Mouse (Mus musculus): ENCODE measurements around the gene Onecut1. TPM values are rescaled to one million over a fixed set of nuclear protein-coding genes. Genes with fewer than 3 reads are reported as not detected.

The Onecut1 gene
- polyA plus RNA-seq, 1 experiment from 2014 or later: 0.51 TPM

- Histone ChIP-seq H3K27ac (ENCODE audit: low read length) (no peak overlapping the region), H3K4me2 (replicated peaks; ENCODE audit: low read depth, low read length) (no peak overlapping the region), H3K9ac (replicated peaks; ENCODE audit: low read depth, low read length) (no peak overlapping the region), H3K4me3 (ENCODE audit: low read depth, low read length) (no peak overlapping the region), H3K36me3 (ENCODE audit: control insufficient read depth, insufficient read depth, low read length) (no peaks in the 10 kb centered on the region), H3K9me3 (ENCODE audit: control insufficient read depth, low read depth, low read length) (no peaks in the 10 kb centered on the region), H3K27me3 (ENCODE audit: control insufficient read depth, insufficient read depth, low read length) (no peaks in the 10 kb centered on the region), H3K4me1 (ENCODE audit: control insufficient read depth, insufficient read depth, low read length) (no peaks in the 10 kb centered on the region)
- ATAC-seq (ENCODE audit: insufficient number of reproducible peaks, insufficient read depth, low FRiP score, low read depth): no peak
- WGBS: 85% methylated on average over 6 of the region's 6 CpGs
Measured at GRCm38 (mm10) chr9:74923291-74923977, 61.7 kb downstream of the Onecut1 start.

GRCm38 (mm10) chr9:74925220-74925769 lies 63.6 kb downstream of the Onecut1 start:
- Histone ChIP-seq H3K4me3 (ENCODE audit: low read depth, low read length) (no peak overlapping the region), H3K9me3 (ENCODE audit: control insufficient read depth, low read depth, low read length) (no peaks in the 10 kb centered on the region), H3K4me2 (replicated peaks; ENCODE audit: low read depth, low read length) (no peak overlapping the region), H3K36me3 (ENCODE audit: control insufficient read depth, insufficient read depth, low read length) (no peaks in the 10 kb centered on the region), H3K9ac (replicated peaks; ENCODE audit: low read depth, low read length) (no peak overlapping the region), H3K4me1 (ENCODE audit: control insufficient read depth, insufficient read depth, low read length) (no peaks in the 10 kb centered on the region), H3K27ac (ENCODE audit: low read length) (no peak overlapping the region), H3K27me3 (ENCODE audit: control insufficient read depth, insufficient read depth, low read length) (no peaks in the 10 kb centered on the region)
- 74% methylated on average over 10 of the region's 10 CpGs for WGBS
- ATAC-seq (ENCODE audit: insufficient number of reproducible peaks, insufficient read depth, low FRiP score, low read depth): no peak

GRCm38 (mm10) chr9:74929981-74930423 lies 68.3 kb downstream of the Onecut1 start:
- Histone ChIP-seq H3K9ac (replicated peaks; ENCODE audit: low read depth, low read length) (no peak overlapping the region), H3K4me3 (ENCODE audit: low read depth, low read length) (no peak overlapping the region), H3K9me3 (ENCODE audit: control insufficient read depth, low read depth, low read length) (no peaks in the 10 kb centered on the region), H3K4me1 (ENCODE audit: control insufficient read depth, insufficient read depth, low read length) (no peaks in the 10 kb centered on the region), H3K36me3 (ENCODE audit: control insufficient read depth, insufficient read depth, low read length) (no peaks in the 10 kb centered on the region), H3K27ac (ENCODE audit: low read length) (no peak overlapping the region), H3K27me3 (ENCODE audit: control insufficient read depth, insufficient read depth, low read length) (no peaks in the 10 kb centered on the region), H3K4me2 (replicated peaks; ENCODE audit: low read depth, low read length) (no peak overlapping the region)
- ATAC-seq (ENCODE audit: insufficient number of reproducible peaks, insufficient read depth, low FRiP score, low read depth): no peak
- 91% methylated on average over 4 of the region's 4 CpGs for WGBS

GRCm38 (mm10) chr9:74930653-74931052 lies 68.9 kb downstream of the Onecut1 start:
- Histone ChIP-seq H3K27ac (ENCODE audit: low read length) (no peak overlapping the region), H3K4me2 (replicated peaks; ENCODE audit: low read depth, low read length) (no peak overlapping the region), H3K36me3 (ENCODE audit: control insufficient read depth, insufficient read depth, low read length) (no peaks in the 10 kb centered on the region), H3K4me1 (ENCODE audit: control insufficient read depth, insufficient read depth, low read length) (no peaks in the 10 kb centered on the region), H3K9ac (replicated peaks; ENCODE audit: low read depth, low read length) (no peak overlapping the region), H3K9me3 (ENCODE audit: control insufficient read depth, low read depth, low read length) (no peaks in the 10 kb centered on the region), H3K27me3 (ENCODE audit: control insufficient read depth, insufficient read depth, low read length) (no peaks in the 10 kb centered on the region), H3K4me3 (ENCODE audit: low read depth, low read length) (no peak overlapping the region)
- WGBS: 74% methylated on average over 5 of the region's 5 CpGs
- no peak for ATAC-seq (ENCODE audit: insufficient number of reproducible peaks, insufficient read depth, low FRiP score, low read depth)

GRCm38 (mm10) chr9:74935289-74935688 lies 73.6 kb downstream of the Onecut1 start:
- no peak overlapping the region for H3K9ac ChIP-seq (replicated peaks; ENCODE audit: low read depth, low read length)
- no peaks in the 10 kb centered on the region for H3K4me1 ChIP-seq (ENCODE audit: control insufficient read depth, insufficient read depth, low read length)
- H3K36me3 ChIP-seq (ENCODE audit: control insufficient read depth, insufficient read depth, low read length): no peaks in the 10 kb centered on the region
- H3K4me2 ChIP-seq (replicated peaks; ENCODE audit: low read depth, low read length): no peak overlapping the region
- H3K27me3 ChIP-seq (ENCODE audit: control insufficient read depth, insufficient read depth, low read length): no peaks in the 10 kb centered on the region
- H3K4me3 ChIP-seq (ENCODE audit: low read depth, low read length): no peak overlapping the region
- no peak overlapping the region for H3K27ac ChIP-seq (ENCODE audit: low read length)
- H3K9me3 ChIP-seq (ENCODE audit: control insufficient read depth, low read depth, low read length): no peaks in the 10 kb centered on the region
- no peak for ATAC-seq (ENCODE audit: insufficient number of reproducible peaks, insufficient read depth, low FRiP score, low read depth)
- WGBS: 74% methylated on average over 3 of the region's 3 CpGs

- no peaks in the 10 kb centered on the region for H3K27me3 ChIP-seq (ENCODE audit: control insufficient read depth, insufficient read depth, low read length)
- H3K36me3 ChIP-seq (ENCODE audit: control insufficient read depth, insufficient read depth, low read length): no peaks in the 10 kb centered on the region
- no peak for ATAC-seq (ENCODE audit: insufficient number of reproducible peaks, insufficient read depth, low FRiP score, low read depth)
- H3K4me1 ChIP-seq (ENCODE audit: control insufficient read depth, insufficient read depth, low read length): no peaks in the 10 kb centered on the region
- no peak overlapping the region for H3K27ac ChIP-seq (ENCODE audit: low read length)
- no peak overlapping the region for H3K4me3 ChIP-seq (ENCODE audit: low read depth, low read length)
- no peak overlapping the region for H3K4me2 ChIP-seq (replicated peaks; ENCODE audit: low read depth, low read length)
- no peak overlapping the region for H3K9ac ChIP-seq (replicated peaks; ENCODE audit: low read depth, low read length)
- no peaks in the 10 kb centered on the region for H3K9me3 ChIP-seq (ENCODE audit: control insufficient read depth, low read depth, low read length)
- WGBS: 91% methylated on average over 3 of the region's 3 CpGs
Measured at GRCm38 (mm10) chr9:74937761-74938160, 76.0 kb downstream of the Onecut1 start.

- Histone ChIP-seq H3K4me3 (ENCODE audit: low read depth, low read length) (no peak overlapping the region), H3K36me3 (ENCODE audit: control insufficient read depth, insufficient read depth, low read length) (no peaks in the 10 kb centered on the region), H3K4me2 (replicated peaks; ENCODE audit: low read depth, low read length) (no peak overlapping the region), H3K27ac (ENCODE audit: low read length) (no peak overlapping the region), H3K27me3 (ENCODE audit: control insufficient read depth, insufficient read depth, low read length) (no peaks in the 10 kb centered on the region), H3K4me1 (ENCODE audit: control insufficient read depth, insufficient read depth, low read length) (no peaks in the 10 kb centered on the region), H3K9ac (replicated peaks; ENCODE audit: low read depth, low read length) (no peak overlapping the region), H3K9me3 (ENCODE audit: control insufficient read depth, low read depth, low read length) (no peaks in the 10 kb centered on the region)
- no peak for ATAC-seq (ENCODE audit: insufficient number of reproducible peaks, insufficient read depth, low FRiP score, low read depth)
- WGBS: 72% methylated on average over 12 of the region's 12 CpGs
Measured at GRCm38 (mm10) chr9:74938670-74939534, 77.2 kb downstream of the Onecut1 start.
